Mouse (Mus musculus) CD8-positive naive resting alpha-beta T cell, adult 57 days (primary cell): ENCODE data around the gene Zfp27. TPM values are rescaled to one million over a fixed set of nuclear protein-coding genes. Genes with fewer than 3 reads are reported as not detected.

Experiments used
- total RNA-seq: library from RNA; stranded (reverse); gene quantifications from one replicate; pipeline ENCODE4 v1.2.4, GENCODE M21; 2023

Zfp27 gene
- total RNA-seq, result 8.4 TPM

DNA sequence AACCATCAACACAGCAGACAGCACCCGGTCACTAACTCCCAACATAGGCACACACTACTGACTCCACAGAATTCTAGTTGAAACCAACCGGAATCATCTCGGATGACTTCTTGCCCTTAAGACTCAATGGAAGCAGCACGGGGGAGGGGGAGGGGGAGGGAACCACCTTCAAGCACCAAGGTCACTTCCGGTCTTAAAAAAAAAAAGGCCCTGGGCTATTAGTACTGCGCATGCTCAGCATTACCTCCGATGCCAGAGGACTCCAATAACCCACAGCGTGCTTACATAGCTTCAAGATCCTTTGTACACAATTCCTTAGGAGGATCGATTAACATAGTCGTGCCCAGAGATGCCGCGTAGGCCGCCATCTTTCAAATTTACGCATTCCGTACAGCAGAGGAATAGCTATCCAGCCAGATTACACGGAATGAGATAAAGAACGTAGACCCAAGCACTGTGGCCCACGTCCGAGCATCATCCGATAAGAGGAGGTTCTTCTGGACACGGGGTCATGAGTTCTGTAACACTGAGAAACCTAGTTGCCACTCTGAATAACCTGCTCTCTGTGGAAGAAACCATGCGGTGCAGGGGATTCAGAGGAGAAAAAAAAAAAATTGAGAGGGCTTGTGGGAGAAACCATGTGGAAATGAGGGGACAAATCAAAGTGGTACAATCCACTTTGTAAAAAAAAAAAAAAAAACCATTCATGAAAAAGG is at the start of gene Zfp27:
Gene Zfp27 (minus strand): TSS at position 607 of the 716 bp plus-strand sequence.

DNA sequence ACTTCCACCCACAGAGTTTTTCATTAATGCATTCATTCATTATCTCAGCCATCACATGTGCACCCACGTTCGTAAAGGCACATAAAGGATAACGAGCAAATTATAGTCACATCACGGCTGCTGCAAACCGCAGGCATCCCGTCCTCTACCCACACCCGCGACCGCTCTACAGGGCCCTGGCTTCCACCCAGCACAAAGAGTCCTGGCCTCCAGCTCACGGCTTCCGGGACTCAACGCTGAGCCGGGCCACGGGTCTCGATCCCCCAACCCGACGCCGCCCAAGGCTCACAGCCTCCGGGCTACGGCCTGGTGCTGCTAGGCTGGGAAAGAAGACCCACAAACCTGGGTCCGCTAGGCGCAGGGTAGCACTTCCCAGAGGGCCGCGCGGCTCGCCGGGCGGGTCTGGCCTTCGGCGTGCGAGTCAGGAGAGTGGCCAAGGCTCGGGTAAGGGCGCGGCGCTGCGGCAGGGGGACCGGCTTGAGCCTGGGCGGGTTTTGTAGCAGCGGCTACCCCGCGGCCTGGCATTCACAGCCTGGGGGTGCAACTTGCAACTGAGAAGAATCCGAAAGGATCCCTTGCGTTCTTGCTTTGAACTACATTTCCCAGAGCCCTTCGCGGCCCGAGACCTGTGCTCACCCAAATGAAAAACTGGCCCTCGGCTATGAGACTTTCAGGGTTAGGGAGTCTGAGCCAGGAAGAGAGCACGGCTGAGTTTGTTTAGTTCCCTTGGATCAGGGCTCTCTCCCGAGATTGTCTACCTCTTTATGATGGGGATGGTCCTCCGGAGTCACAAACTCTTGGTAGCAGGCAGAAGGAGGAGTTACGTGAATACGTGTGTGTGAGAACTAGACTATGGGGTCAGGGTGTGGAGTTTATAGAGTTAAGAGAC is 47.4 kb upstream of the Zfp27 start, which contains the start of gene Zfp74:
Gene Zfp74 (minus strand): TSS at position 577 of the 889 bp plus-strand sequence.

DNA sequence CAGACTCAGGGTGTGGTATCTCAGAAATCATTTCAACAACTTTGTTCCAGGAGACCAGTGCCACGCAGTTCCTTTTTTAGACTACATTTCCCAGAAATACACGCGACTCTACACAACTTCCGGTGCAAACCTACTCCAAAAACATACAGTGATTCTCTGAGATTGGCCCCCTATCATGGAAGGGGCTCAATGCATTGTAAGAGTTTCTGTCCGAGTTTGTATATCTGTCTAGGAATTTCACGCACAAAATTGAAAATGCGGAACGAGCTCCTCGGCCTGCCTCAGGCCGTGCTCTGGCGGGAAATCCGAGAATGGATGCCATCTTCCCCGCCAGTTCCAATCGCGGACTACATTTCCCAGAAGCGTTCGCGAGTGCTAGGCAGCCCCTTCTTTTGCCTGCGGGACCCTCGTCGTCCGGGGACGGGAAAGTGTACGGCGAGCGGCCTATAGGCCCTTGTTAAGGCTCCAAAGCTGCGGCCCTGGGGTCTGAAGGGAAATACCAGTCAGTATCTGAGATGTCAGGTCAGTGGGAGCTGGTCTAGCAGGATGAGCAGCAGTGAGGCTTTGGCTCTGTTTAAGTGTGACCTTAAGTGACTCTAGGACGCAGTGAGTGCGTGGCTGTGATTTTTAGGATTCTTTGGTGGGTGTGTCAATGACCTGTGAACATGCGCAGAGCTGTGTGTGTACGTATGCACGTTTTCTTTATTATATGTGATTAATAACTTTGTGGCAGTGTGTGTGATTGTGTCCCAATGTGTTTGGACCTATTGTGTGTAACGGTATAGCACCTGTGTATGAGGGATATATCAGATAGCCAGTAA is 2.0 kb upstream of the Zfp27 start, which contains the start of gene Zfp383:
Gene Zfp383 (plus strand): TSS at position 94 of the 821 bp plus-strand sequence.

DNA sequence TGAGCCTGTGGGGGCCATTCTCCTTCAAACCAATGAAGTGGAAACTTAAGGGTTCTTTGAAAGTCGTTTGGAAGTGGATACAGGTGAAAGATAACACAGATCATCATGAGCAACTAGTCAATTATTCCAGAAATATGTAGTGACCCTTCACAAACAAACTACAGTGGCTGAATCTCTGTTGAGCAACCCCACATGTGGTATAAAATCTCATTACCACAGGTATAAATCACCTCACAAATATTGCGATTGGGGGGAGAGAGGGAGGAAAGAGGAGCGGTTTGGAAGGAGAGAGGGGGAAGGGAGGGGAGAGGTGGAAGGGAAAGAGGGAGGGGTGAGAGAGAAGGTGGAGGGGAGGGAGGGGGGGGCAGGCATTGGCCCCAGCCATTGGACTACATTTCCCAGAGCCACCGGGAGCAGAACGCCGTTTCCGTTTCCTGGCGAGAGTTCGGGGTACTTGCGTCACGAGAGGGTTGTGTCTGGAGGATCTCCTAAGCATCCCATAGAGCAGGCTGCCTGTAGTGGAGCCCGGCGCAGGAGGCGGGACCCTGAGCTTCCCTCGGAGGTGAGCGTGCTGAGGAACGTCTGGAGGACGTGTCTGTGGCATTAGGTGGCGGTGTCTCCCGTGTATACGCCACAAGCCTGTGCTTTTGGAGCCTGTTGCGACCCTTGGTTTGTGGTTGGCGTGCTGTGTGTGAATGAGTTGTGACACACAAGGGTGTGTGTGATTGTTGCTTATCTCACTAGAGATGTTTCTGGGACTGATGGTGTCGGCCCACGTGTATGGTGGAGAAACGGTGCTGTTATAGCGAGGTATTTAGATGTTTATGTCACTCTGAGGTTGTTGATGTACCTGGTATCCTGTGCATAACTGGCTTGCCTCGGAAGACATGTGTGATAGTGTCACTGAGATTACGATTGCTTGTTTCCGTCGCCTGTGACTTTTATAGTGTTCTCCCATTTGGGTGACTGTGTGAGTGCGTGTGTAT is 46.5 kb downstream of the Zfp27 start, which contains the start of gene Zfp420:
Gene Zfp420 (plus strand): TSS at position 448 of the 986 bp plus-strand sequence.

DNA sequence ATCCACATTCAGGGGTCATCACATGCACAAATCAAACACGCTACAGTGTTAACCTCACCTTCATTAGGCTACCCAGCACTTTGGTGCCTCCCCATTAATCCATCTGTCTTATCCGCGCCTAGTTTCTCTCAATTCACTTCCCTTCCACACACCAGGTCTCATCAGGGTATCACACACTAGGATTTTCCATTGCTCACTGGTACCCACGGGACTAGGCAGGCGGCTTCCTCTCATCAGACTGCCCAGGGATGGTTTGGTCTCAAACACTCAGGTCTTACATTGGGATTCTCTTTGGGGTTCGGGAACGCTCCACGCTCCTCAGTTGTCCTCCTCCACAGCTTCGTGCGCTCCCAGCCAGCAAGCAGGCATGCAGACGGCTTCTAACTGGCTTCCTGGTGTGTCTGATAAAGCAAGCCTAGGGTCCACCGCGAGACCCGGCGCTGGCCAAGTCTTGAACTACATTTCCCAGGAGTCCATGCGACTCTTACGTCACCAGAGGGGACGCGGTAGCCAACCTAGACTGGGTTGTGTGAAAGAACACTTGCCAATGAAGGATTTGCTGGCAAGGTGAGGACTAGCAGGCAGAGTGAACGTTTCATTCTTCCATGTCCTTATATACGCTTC is 53.0 kb downstream of the Zfp27 start, which contains the start of gene Zfp940:
Gene Zfp940 (minus strand): TSS at position 451 of the 624 bp plus-strand sequence.

Other genes starting within 250 kb of the Zfp27 start
- not detected for gene Catsperg2, start 179.5 kb downstream of the Zfp27 start, total RNA-seq
- gene Zfp84, start 138.0 kb downstream of the Zfp27 start, total RNA-seq, result 19.1 TPM
- gene Zfp30, start 122.6 kb downstream of the Zfp27 start, total RNA-seq, result 0.80 TPM
- gene Zfp790, start 90.5 kb downstream of the Zfp27 start, total RNA-seq, result 11.5 TPM
- 6.5 TPM for gene Zfp940, start 52.9 kb downstream of the Zfp27 start, total RNA-seq
- 14.4 TPM for gene Zfp420, start 46.6 kb downstream of the Zfp27 start, total RNA-seq
- gene Zfp383, start 1.7 kb upstream of the Zfp27 start, total RNA-seq, result 3.9 TPM
- 16.0 TPM for gene Zfp74, start 47.5 kb upstream of the Zfp27 start, total RNA-seq
- 12.5 TPM for gene Zfp568, start 77.4 kb upstream of the Zfp27 start, total RNA-seq
- gene Zfp14, start 144.8 kb upstream of the Zfp27 start, total RNA-seq, result 4.2 TPM
- 7.4 TPM for gene Zfp82, start 166.3 kb upstream of the Zfp27 start, total RNA-seq
- gene Gm26920, start 183.8 kb upstream of the Zfp27 start, total RNA-seq, result not detected
- 13.1 TPM for gene Zfp566, start 184.0 kb upstream of the Zfp27 start, total RNA-seq
- 58.2 TPM for gene Zfp260, start 188.2 kb upstream of the Zfp27 start, total RNA-seq
- 14.2 TPM for gene Zfp382, start 215.4 kb upstream of the Zfp27 start, total RNA-seq